Mouse (Mus musculus) lung, adult 2 months (tissue): Measurements from ENCODE around the gene 4930518I15Rik.

Experiments used
- CTCF ChIP-seq: fragments of 200-500 bp; IDR thresholded peaks from 2 replicates; pipeline ENCODE4 v1.5.1; 2011; ENCODE audit warnings: mild to moderate bottlenecking, low read length, control low read depth; ENCODE audit not compliant: insufficient read depth
- POLR2A ChIP-seq: fragments of 200-500 bp; IDR thresholded peaks from 2 replicates; pipeline ENCODE4 v1.6.1; 2011; ENCODE audit warnings: low read depth, mild to moderate bottlenecking, control low read depth, low read length, borderline replicate concordance; ENCODE audit errors: extremely low read depth

- TF ChIP-seq CTCF (no peak), POLR2A (no peak)
These were observed 10.1 kb downstream of the 4930518I15Rik start for GRCm38 (mm10) chr2:156847653-156848052.
